Mouse (Mus musculus) testis, postnatal 10 days (tissue): ENCODE measurements at regions not wholly inside any gene's neighbourhood (a gene's known extent, or its start where the extent isn't known, plus 50 kb on each side); places are given as distances from the start of the nearest gene placed in this dataset.

Source experiments
- DNase-seq: peaks from one replicate; pipeline ENCODE4 v3.0.0; 2021; ENCODE audit warnings: low spot score

DNA sequence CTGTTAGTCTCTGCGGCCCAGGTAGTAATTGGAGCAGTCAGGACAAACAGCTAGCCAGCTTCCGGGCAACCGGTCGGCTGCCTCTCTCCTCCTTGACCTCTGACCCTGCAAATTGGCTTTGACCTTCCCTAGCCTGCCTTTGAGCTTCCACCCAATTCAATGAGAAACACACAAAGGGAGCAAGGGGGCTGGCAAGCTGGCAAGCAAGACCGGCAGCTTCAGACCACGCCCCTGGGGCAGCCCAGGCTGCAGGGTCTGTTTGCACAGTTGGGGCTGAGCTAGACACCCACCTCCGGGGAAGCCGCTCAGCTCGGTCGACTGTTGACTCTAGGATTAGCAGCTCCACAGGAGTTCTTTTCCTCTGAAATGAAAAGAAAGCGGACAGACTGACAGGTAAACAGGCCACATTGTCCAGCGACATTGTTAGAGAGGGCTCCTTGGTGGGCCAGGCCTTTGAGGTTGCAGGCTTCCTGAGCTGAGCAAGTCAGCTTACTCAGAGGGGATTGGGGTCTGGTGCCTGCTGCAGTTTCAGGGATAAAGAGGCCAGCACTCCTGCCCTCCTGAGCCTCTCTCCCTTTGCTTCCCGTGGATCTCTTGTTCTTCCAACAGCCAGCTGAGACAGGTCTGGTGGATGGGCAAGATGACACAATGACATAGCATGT lies 116.6 kb downstream of the Inhbb start:
- DNase-seq, result no peak

DNA sequence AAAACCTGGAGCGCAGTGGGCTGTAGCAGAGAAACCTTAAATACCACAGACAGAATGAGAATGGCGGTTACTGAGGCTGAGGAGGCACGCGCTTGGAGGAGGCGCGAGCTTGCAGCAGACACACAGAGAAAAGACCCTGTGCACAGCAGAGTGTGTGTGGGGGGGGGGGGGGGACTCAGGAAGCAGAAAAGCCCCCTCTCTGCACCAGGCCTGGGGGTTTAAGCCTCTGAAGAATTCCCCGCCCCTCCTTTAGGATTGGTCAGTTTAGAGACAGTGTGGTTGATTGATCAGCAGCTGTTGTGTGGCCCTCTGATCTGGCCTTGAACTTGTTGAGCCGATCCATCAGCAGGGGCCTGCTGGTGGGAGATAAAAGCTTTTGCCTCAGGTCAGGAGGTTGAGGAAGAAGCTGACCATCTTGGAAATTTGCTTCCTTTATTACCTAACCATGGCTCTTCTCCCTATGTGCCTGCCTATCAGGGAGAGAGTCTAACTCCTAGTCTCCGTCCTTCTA lies 117.5 kb downstream of the Inhbb start:
- no peak for DNase-seq

DNA sequence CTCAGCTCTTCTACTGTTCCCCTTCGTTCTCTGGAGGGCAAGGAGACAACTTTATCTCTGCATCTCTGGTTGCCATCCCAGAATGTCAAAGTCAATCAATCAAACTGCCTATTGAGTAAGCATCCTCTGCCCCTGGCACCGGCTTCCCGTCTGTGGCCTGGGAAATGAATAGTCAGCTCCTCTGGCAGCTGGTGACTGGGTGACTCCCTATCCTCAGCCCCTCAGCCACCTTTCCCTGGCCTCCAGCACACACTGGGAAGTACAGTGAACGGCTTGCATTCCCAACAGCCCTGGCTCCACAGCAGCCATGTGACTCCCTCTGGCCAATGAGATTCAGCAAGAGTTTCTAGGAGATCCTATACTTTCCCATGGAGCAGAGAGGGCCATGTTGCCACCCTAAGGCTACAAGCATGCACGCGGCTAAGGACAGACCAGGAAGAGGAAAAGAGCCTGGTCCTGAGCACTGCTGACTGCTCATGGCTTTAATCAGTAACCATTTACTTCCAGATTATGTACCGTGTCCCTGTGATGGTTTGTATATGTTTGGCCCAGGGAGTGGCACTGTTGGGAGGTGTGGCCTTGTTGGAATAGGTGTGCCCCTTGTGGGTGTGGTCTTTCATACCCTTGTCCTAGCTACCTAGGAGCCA lies 119.6 kb downstream of the Inhbb start:
- no peak for DNase-seq

DNA sequence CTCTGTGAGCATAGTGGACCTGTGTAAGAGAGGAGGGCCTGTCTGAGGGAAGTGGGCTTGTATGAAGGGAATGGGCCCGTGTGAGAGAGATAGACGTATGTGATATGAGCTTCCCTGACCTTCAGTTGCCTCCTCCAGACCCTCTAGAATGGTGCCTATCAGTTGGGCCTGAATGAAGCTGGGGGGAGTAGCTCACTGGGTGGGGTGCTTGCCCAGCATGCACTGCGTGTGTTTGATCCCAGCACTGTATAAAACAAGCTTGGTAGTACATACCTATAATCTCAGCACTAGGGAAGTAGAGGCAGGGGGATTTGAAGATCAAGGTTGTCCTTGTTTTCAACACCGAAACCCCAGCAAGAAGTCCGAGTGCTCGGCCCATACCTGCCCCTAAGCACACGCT lies 120.1 kb downstream of the Inhbb start:
- no peak for DNase-seq

DNA sequence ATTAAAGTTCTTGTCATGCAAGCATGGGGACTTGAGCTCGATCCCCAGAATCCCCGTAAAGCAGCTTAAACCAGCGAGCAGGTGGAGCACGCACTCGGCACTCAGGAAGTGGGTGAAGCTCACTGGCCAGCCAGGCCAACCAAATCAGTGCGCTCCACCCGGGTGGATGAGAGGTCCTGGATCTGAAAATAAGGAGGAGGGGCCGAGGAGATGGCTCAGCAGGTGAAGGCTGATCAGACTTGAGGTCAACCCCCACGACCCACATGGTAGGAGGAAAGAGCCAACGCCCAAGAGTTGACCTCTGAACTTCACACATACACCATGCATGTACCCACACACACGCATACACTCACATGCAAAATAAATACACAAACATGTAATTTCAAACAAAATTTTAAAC lies 120.8 kb downstream of the Inhbb start:
- no peak for DNase-seq

DNA sequence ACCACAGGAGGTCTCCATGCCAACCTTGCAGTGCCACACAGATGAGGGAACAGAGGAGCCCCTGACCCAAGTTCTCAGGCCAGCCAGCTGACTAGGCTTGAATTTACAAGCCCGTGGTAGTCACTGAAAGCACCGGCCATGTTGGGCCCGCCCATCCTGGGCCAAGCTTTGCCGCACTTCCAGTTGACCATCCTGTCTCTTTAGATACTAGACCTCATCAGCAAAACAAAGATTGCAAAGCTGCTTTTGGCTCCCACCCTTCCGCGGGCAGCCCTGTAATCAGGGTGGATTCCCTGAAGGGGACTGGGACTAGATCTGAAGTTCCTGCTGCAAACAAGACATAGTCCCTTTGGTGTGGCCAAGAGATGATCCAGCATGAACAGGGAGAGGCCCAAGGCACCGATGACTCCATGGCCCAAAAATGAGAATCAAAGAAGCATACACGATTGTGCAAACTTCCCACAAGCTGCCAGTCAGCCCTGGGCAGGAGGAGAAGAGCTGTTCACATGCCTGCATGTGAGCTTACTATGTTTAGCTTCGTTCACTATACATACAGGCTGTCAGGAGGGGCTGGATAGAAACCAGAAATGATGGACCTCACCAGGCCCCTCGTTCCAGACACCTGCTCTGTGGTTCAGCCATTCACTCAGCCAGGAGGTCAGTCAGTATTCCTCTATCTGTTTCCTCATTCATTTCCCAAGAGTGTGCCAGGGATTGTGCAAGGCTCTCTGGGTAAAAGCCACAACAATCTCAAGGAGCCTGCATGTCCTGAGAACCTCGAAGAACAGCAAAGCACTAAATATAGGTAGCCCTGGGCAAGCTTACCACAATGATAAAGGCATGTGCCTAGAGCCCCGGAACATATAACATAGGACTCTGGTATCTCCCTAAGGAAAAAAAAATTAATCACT lies 122.0 kb downstream of the Inhbb start:
- no peak for DNase-seq

DNA sequence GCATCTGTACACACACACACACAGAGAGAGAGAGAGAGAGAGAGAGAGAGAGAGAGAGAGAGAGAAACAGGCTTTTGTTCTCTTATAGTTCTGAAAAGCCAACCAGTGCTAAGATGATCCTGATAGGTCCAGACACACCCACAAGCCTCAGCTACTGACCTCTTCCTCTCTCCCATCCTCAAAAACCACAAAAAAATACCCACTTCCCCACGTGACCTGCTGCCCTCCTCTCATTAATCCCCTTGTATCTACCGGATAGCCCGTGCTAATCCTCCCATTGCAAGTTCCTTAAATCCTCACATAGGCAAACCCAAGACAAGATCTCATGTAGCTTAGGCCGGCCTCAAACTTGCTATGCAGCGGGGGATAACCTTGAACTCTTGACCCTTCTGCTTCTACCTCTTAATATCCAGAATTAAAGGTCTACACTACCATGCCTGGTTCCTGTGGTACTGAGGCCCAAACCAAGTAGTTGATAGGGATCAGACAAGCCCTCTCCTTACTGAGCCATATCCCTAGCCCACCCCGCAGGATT lies 123.3 kb downstream of the Inhbb start:
- DNase-seq, result no peak

DNA sequence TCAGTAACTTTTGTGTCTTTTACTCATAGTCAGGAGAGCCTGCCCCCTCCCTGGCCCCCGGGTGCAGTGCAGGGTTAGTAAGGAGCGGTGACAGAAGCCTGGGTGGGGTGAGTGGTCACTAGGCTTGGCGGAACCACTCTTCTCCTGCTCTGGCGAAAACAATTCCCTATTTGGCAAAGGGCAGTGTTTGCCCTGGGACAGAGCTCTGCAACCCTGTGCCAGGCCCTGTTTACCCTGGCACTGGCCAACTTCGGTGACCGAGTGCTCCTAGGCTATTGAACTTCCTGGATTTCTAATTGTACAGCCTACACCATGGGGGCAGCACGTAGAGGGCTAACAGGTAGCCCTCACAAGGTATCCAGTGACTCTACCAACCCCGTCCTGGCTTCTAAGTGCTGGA lies 126.9 kb downstream of the Inhbb start:
- DNase-seq, result no peak

DNA sequence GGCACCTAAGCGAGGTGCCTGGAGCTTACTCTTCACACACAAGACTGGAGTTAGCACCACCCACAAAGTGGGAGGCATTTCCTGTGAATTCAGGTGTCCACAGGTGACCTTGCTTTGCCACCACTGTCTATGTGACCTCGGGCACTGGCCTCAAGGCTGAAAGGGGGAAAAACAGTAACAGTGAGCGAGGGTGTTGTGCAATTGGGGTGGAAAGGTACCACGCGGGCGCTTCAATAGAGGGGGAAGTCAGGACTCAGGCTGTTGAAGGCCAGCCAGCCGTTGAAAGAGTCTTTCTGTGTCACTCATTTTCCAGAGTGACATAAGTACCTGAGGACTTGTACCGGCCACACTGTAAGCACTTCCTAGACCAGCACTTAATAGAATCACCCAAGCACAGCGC lies 128.2 kb downstream of the Inhbb start:
- DNase-seq, result no peak

DNA sequence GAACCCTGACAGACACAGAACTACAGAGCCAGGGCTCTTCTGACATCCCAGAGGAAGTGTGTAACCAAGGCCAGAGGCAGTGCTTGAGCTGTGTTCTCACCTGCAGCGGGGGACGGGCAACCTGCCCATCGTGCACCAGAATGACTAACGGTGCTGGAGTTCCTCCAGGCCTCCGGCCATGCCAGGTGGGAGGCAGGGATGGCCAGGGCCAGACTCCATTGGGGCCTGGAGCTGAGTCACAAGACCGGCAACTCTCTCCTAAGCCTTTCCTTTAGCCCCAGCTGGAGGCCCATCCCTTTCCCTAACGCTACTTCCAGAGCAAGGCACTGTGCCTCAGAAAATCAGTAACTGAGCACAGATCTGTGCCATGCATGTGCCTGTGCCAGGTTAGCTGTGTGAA lies 129.8 kb downstream of the Inhbb start:
- peak; percentile 56 for DNase-seq

DNA sequence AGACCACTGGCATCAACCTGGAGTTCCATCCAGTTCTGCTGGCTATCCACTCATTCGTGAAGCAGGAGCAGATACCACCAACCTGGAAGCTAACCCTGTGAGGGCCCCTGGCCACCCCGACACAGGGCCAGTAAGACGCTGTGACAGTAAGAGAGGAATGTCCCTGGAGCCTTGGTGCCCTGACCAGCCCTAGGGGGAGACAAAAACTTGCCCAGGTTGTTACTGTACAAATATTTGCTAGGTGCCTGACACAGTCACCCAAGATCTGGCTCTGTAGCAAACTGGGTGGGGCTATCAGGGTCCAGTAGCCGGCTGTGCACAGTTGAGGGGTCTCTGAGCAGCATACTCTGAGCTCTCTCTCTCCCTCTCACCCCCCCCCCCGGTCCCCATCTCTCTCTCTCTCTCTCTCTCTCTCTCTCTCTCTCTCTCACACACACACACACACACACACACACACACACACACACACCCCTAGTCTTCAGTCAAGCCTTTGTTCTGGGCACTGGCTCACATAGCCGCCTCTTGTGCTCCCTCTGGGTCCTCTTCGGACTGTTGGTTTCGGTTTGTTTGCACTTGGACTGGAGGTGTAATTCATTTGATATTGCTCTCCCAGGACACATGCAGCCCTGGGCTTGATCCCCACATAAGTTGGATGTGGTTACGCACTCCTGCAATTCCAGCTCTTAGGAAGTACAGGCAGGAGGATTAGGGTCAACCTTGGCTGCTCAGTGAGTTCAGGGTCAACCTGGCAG lies 131.7 kb downstream of the Inhbb start:
- DNase-seq, result no peak

DNA sequence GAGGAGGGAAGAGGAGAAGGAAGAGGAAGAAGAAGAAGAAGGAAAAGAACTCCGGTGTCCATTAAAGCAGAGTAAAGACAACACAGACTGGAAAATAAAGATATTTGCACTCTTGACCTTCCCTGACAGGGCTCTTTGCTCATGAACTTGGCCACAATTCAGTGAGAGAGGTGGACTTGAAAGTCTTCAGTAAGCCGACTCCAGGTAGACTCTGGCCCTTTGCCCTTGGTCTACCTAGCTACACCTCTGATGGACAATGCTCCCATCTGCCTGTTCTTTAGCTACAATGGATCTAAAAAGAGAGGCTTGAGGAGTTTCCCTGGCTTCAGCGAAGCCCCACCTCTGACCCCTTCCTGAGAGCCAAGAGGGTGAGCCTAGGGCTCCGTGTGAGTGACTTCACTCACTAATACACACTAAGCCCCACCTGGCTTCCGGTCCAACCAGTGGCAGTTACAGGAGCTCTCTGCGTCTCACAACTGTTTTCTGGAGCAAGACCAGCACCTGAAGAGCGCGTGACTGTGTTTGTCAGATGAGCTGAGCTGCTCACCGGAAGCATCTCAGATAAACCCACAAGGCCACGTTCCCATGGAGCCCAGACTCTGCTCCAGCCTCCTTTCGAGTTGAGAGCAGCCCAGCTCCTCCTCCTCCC lies 132.4 kb downstream of the Inhbb start:
- DNase-seq, result no peak

DNA sequence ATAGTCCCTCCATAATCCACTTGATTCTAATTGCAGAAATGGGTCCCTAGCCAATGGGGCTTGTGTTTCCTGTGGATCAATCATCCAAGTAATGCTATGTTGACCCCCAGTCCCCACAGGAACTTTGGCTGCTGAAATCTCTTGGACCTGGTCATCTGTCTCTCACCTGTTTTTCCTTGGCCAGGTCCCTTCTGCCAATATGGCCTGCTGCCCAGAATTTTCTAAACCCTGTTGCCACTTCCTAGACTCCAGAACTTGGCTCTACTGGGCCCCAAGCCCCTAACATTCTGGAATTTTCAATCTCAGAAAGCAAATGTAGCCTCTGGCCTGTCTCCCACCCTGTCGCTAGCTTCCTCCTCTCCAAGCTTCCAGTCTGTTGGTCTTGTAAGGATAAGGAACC lies 139.6 kb downstream of the Inhbb start:
- no peak for DNase-seq

DNA sequence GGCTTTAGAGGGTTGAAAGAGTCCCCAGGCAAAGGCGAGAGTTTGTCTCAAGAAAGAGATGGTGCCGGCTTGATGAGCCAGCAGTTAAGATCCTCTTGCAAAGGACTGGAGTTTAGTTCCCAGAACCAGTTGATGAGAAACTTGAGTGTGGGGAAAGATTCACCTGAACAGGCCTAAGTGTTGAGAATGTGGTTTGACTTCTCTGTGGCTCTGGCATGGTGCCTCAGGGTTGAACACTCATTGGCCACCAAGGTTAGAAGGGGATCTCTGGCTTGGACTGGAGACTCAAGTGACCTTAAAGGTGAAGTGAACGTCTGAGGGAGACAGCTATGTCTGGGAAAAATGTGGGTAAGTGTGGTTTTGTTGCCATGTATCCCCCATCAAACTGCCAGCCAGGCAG lies 142.8 kb downstream of the Inhbb start:
- no peak for DNase-seq

DNA sequence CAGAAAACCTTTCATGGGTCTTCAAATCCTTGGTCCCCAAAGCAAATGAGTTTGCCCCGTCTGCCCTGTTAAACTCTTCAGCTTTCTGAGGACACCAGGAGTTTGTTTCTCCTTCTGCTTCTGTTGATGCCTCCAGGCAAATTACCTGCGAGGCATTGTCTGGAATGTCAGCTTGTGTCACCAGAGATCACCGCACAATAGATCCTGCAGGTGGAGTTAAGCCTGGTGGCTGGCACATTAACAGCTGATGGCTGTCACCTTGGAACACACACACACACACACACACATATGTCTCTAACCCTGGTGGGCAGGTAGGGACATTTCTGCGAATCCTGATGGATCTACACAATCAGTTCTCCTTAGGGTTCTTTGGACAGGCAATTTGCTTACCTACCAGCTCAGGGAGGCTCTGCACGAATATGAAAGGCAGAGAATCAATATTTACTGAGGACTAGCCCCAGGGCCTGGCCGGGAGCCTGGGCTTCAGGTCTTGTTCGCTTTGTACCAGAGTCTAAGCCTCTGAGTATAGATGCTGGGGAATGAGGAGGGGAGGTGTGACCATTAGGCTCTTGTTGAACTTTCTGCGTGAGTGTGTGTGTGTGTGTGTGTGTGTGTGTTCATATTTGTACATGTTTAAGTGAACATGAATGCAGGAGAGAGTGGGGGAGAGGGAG lies 143.4 kb downstream of the Inhbb start:
- DNase-seq, result no peak

DNA sequence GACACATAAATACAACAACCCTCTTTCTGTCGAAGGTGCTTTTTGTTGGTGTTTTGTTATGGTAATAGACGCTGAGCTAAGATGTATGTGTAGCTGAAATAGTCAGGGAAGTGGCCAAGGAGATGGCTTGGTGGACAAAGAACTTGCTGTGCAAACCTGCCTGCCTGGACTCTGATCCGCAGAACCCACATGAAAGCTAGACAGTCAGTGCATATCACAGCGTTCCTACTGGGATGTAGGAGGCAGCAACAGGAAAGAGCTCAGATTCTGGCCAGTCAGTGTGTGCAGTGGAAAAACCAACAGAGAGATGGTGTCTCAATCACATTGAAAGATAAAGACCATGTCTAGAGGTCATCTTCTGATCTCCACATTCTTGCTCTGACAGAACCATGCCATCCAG lies 144.1 kb downstream of the Inhbb start:
- no peak for DNase-seq

DNA sequence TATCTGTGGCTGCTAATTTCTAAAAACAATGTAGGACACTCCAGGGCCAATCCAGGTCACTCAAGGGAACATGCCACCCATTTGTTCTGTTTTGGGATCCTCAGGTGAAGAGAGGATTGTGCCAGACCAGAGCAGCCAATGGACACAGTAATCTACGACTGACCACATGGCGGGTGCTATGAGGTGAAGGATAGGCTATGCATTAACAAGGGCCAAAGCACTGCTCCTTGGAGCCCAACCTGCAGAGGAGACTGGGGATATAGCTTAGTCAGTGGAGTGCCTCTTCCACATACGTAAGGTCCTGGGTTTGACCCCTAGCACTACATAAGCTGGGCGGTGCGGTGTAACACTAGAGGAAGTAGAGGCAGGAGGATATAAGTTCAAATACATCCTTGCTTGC lies 156.0 kb downstream of the Inhbb start:
- no peak for DNase-seq

DNA sequence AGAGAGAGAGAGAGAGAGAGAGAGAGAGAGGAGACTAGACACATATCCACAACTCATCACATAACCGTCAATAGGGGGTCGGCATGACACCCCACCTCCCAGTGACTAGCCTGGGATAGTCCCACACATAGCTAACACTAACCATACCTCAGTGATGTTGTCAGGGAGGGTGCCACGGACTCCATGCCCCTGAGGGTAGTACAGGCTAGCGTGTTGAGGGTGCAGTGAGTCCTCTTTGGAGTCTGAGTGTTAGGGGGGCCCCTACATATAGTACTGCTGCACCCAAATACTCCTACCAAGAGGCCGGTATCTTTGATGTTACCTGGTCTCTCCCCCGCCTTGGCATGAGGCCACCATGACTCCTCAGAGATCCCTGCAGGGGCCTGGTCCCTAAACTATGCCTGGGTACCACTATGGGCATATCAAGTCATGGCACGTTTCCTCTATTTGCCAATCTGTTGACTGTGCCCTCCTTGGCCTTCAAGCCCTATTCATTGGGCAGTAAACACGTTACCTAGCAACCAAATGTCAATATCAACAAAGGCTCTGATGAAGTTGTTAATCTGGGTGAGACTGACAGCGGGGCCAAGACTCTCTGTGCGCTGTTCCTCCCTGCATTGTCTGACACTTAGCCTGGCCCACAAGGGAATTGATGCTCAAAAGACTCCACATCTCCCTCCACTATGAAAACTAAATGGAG lies 156.7 kb downstream of the Inhbb start:
- no peak for DNase-seq

DNA sequence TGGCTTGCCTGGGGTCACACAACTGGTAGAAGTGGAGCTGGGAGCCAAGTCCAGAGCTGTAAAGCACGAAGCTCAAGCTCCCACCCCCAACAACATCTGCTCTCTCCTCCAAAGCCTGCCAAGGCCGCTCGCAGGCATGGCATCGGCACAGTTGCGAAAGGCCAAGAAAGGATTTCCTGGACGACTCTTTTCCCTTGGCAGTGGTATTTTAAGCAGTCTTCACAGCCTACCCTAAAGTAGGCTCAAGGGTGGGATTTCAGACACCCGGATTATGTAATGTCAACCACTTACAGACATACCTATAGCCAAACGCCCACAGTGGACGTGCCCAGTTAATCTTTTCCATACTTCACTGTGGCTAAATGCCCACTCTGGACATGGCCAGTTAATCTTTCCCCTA lies 162.6 kb downstream of the Inhbb start:
- no peak for DNase-seq

DNA sequence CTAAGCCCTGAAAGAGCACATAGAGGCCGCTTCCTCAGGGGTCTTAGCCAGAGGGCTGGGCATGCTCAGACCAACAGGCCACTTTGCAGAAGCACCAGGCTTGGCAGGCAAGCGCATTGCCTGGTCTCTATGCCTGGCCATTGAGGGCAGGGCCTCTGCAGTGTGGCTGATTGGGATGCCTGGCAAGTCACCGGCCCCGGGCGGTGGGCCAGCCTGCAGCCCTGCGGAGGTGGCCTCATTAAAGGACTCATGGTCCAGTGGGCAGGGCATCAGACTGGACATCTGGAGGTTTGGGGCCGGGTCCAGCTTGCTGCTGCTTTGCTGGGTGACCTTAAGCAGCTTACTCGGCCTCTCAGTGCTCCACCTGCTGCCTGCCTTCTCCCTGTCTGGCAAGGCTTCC lies 165.3 kb downstream of the Inhbb start:
- DNase-seq, result no peak
